Mouse (Mus musculus) ovary, postnatal 14 days (tissue): ENCODE results near the gene Tmem72.

Experiments
- DNase-seq: peaks from one replicate; pipeline ENCODE4 v3.0.0; 2022; ENCODE audit warnings: low spot score

The Tmem72 gene

GRCm38 (mm10) chr6:116679563-116680288 lies 37.0 kb downstream of the Tmem72 start:
- no peak for DNase-seq

GRCm38 (mm10) chr6:116677321-116677720 lies 39.4 kb downstream of the Tmem72 start:
- DNase-seq = no peak

- no peak for DNase-seq
Measured at GRCm38 (mm10) chr6:116676355-116676913, 40.3 kb downstream of the Tmem72 start.

GRCm38 (mm10) chr6:116674283-116674886 lies 42.3 kb downstream of the Tmem72 start:
- no peak for DNase-seq

GRCm38 (mm10) chr6:116673471-116674282 lies 43.0 kb downstream of the Tmem72 start, which contains the start of gene Rassf4:
Gene Rassf4, minus strand, starts transcription at chr6:116673952.
- DNase-seq = peak; percentile 81

GRCm38 (mm10) chr6:116672349-116672748 lies 44.4 kb downstream of the Tmem72 start:
- DNase-seq = no peak

GRCm38 (mm10) chr6:116671768-116672167 lies 44.9 kb downstream of the Tmem72 start:
- DNase-seq = no peak

GRCm38 (mm10) chr6:116671031-116671430 lies 45.7 kb downstream of the Tmem72 start:
- DNase-seq = no peak

- no peak for DNase-seq
Measured at GRCm38 (mm10) chr6:116670144-116670543, 46.6 kb downstream of the Tmem72 start.

GRCm38 (mm10) chr6:116668682-116669470 lies 47.8 kb downstream of the Tmem72 start:
- no peak for DNase-seq

GRCm38 (mm10) chr6:116667382-116667781 lies 49.3 kb downstream of the Tmem72 start:
- no peak for DNase-seq

GRCm38 (mm10) chr6:116666892-116667291 lies 49.8 kb downstream of the Tmem72 start:
- no peak for DNase-seq

GRCm38 (mm10) chr6:116666085-116666750 lies 50.5 kb downstream of the Tmem72 start:
- DNase-seq = no peak

- no peak for DNase-seq
Measured at GRCm38 (mm10) chr6:116664830-116665229, 51.9 kb downstream of the Tmem72 start.

GRCm38 (mm10) chr6:116664031-116664430 lies 52.7 kb downstream of the Tmem72 start:
- no peak for DNase-seq

GRCm38 (mm10) chr6:116663364-116663763 lies 53.3 kb downstream of the Tmem72 start:
- DNase-seq = no peak

- DNase-seq = peak; percentile 51
Measured at GRCm38 (mm10) chr6:116653684-116654454, 62.8 kb downstream of the Tmem72 start.

GRCm38 (mm10) chr6:116653191-116653590 lies 63.5 kb downstream of the Tmem72 start:
- DNase-seq = no peak

- DNase-seq = no peak
Measured at GRCm38 (mm10) chr6:116651437-116652118, 65.1 kb downstream of the Tmem72 start.

- DNase-seq = no peak
Measured at GRCm38 (mm10) chr6:116650406-116650805, 66.3 kb downstream of the Tmem72 start, which contains the start of gene Depp1. Gene Depp1, plus strand, starts transcription at chr6:116650609.
